Mouse (Mus musculus): ENCODE results near the gene Zfp128.
"Not testable (repeated sequence)": the region's sequence is repeated elsewhere in the genome, so short reads cannot be mapped to it uniquely, and the experiment has no call there.

Gene Zfp128

GRCm38 (mm10) chr7:12921705-12922465 lies 40.9 kb downstream of the Zfp128 start, which contains the start of gene Rps5:
TSS of gene Rps5 (plus strand) at chr7:12922290.
- DNase-seq (ENCODE audit: low spot score in 2 of 2) = peak; percentile 99

DNA sequence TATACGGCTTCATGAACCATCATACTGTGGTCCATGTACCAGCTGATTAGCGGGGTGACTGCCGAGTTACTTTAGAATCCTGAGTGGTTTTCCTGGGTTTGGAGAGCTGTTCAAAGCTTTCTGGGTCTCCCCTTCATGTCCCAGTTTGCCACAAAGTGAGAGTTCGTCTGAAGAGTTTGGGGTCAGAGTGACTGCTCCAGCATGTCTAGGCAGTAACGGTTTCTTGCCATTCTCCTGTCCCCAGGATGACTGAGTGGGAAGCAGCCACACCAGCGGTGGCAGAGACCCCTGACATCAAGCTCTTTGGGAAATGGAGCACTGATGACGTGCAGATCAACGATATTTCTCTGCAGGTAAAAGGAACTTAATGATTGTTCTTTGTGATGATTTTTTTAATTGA lies 41.8 kb downstream of the Zfp128 start:
- no peak for DNase-seq (ENCODE audit: low spot score in 2 of 2)

DNA sequence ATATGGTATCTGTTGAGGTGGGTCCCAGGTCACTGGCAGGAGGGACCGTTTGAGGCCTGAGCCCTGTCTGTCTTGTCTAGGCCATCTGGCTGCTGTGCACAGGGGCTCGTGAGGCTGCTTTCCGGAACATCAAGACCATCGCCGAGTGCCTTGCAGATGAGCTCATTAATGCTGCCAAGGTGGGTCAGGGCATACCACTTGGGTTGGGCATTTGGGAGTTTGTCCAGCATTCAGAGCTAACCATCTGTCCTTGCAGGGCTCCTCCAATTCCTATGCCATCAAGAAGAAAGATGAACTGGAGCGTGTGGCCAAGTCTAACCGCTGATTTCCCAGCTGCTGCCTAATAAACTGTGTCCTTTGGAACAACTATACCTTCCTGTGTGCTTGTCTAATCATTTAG lies 45.3 kb downstream of the Zfp128 start:
- no peak for DNase-seq (ENCODE audit: low spot score in 2 of 2)

- no peak for DNase-seq (ENCODE audit: low spot score in 2 of 2)
Observed at GRCm38 (mm10) chr7:12927191-12927680, 46.3 kb downstream of the Zfp128 start, which contains the start of gene Rnf225. TSS of gene Rnf225 (plus strand) at chr7:12927416.

- DNase-seq (ENCODE audit: low spot score in 2 of 2) = no peak
Observed at GRCm38 (mm10) chr7:12927693-12928589, 47.0 kb downstream of the Zfp128 start.

DNA sequence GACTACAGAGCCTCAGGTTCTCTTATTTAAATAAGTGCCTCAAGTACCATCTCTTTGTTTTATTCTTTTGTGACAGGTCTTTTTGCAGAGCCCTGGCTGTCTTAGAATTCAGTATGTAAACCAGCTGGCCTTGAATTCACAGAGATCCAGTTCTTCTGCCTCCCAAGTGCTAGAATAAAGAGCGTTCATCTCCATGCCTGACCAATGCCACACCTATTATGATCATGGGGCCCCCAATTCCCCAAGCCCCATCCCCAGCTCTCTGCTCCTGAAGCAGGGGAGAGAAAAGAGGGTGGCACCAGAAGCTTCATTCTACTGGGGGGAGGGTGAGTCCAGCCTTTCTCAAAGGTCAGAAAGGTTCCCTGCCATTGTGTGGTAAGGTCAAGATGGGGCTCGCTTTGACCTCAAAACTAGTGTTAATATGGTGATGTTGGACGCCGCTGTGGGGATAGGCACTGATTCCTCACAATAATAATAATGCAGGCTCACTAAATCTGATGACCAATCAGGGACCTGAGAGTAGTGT lies 52.7 kb downstream of the Zfp128 start:
- no peak for DNase-seq (ENCODE audit: low spot score in 2 of 2)

GRCm38 (mm10) chr7:12934808-12935207 lies 53.8 kb downstream of the Zfp128 start:
- no peak for DNase-seq (ENCODE audit: low spot score in 2 of 2)

GRCm38 (mm10) chr7:12937254-12937803 lies 56.4 kb downstream of the Zfp128 start:
- DNase-seq (ENCODE audit: low spot score in 2 of 2) = not testable (repeated sequence)

GRCm38 (mm10) chr7:12940599-12940998 lies 59.6 kb downstream of the Zfp128 start:
- no peak for DNase-seq (ENCODE audit: low spot score in 2 of 2)

Measured in heart, adult 9 months (tissue).